Mouse (Mus musculus): ENCODE measurements around the gene Apol9a. TPM values are rescaled to one million over a fixed set of nuclear protein-coding genes. Genes with fewer than 3 reads are reported as not detected.

Apol9a gene
- total RNA-seq, 2 experiments from 2014 or later: 0.21 to 0.23 TPM

Other genes starting within 250 kb of the Apol9a start
- gene Rbfox2, start 104.1 kb downstream of the Apol9a start, total RNA-seq (2021): 100 to 1,000 TPM; 175 to 186 TPM
- gene Apol7a, start 12.0 kb downstream of the Apol9a start, total RNA-seq (2021): under 1 TPM in 1 of 2 experiments, not detected in 1; 0.12 TPM
- not detected for gene Apol7b, start 36.4 kb upstream of the Apol9a start, total RNA-seq (2021)
- gene Apol10a, start 65.9 kb upstream of the Apol9a start, total RNA-seq (2021): not detected
- not detected for gene Apol11a, start 97.1 kb upstream of the Apol9a start, total RNA-seq (2021)
- gene Apol7c, start 122.2 kb upstream of the Apol9a start, total RNA-seq (2021): not detected
- not detected for gene 1700025B11Rik, start 150.8 kb upstream of the Apol9a start, total RNA-seq (2021)
- not detected for gene Apol10b, start 185.0 kb upstream of the Apol9a start, total RNA-seq (2021)
- gene Gm36245, start 188.1 kb upstream of the Apol9a start, total RNA-seq (2021): not detected
- gene Apol11b, start 232.2 kb upstream of the Apol9a start, total RNA-seq (2021): under 1 TPM; 0.29 to 0.41 TPM